Mouse (Mus musculus) mesoderm, embryonic 11.5 days (tissue): Measurements from ENCODE around the gene Tpst1.

ENCODE experiments used
- DNase-seq: peaks from one replicate; pipeline ENCODE4 v3.0.0-alpha.2; 2012; ENCODE audit warnings: low read depth, low spot score

The Tpst1 gene

GRCm38 (mm10) chr5:130185312-130185711 is 112.2 kb downstream of the Tpst1 start:
- no peak for DNase-seq
